Mouse (Mus musculus): Measurements from ENCODE around the gene Rtn4rl1.

DNA sequence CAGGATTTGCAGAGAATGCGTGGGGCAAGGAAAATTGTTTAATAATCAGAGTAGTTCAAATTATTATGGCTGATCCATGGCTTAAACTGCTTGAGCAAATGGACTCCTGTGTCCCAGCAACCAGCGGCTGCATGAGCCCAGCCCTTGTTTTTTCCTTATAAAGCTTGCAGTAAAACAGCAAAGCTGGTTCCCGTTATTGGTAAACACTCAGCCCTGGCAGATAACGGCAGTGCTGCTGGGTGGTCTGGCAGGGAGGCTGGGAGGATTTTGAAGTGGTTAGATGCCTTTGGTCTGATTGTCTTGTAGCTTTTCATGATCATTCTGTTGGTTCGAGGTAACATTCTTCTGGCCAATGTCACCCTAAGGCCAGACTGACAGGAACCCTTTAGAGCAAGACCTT, 37.2 kb upstream of the Rtn4rl1 start:
- TF ChIP-seq EP300 (IDR thresholded peaks at IDR 0.05; ENCODE audit: insufficient read depth, low read depth, low read length), result no peak
- no peak for TF ChIP-seq CTCF (IDR thresholded peaks at IDR 0.05)

Data from heart, adult 2 months (tissue).